Mouse (Mus musculus) monocyte, adult 2 months (primary cell): ENCODE measurements around the gene 4930453N24Rik.

Experiments
- DNase-seq, 2 experiments: peaks; one replicate each; pipeline ENCODE4 v3.0.0; 2022; ENCODE audit warnings: low spot score in 2 of 2, low read depth in 1 of 2

The 4930453N24Rik gene

DNA sequence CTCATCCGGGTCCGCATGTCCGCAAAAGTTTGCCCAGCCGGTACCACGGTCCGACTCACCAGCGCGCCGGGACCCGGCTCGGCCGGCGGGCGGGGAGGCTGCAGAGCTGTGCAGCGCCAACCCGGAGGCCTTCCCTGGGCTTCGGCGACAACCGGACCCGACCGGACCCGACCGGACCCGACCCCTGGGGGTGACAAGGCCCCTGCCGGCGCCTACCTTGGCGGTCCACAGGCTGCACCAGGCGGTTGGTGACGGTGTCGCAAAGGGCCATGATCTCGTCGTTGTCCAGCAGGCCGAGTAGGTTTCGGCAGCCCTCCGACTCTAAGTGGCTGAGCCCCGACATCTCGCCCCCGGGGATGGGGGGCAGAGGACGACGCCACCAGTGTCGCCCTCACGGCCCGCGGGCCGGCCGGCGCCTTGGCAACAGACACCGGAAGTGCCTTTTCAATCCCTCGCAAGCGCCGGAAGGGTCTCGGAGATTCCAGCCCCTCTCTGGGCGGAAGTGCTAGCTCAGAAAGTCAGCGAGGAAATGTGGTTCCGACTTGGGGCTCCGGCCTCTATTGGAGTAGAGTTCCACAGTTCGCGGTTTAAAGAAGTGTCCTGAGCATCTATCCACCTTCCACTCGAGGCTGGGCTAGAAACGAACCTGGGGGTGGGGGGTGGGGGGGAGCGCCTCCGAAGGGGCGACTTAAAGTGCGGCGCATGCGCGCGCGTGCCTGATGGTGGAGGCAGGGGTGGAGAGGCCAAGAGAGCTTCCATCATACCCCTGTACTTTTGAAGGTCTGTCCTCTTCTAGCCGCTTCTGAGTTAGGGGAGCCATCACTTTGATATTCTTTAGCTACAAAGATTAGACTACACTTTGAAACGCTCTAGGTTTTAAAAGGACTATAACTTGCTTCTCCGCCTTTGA is at the start of gene 4930453N24Rik:
4930453N24Rik (minus strand) TSS at position 641 of the 910 bp plus-strand sequence.
- peak; percentile 42 to 71 for DNase-seq

DNA sequence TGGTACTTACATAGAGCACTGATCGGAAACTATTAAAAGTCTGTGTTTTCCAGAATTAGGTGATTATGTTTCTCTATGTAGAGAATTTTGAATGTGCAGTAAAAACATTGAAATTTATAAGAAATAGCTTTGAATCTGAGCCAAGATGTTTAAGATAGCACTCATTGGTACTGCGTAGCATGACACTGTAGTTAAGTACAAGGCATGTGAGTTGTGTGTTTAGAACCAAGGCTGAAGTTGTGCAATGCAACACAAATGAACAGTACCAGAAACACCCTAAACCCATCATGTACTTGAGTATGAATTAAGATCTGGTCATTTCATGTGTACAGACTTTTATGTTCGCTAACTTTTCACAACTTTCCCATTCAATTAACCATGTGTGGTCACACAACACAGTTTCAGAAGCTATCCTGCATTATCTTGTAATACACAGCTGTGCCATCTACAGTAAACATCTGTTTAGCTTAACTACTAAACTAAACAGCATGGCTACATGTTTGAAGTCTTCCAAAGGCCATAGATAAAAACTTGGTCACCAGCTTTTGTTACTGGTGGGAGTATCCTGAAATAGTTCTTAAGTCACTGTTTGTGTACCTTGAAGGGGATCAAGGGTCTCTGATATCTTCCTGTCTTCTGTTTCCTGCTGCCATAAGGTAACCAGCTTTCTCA is 46.3 kb upstream of the 4930453N24Rik start:
- no peak for DNase-seq

DNA sequence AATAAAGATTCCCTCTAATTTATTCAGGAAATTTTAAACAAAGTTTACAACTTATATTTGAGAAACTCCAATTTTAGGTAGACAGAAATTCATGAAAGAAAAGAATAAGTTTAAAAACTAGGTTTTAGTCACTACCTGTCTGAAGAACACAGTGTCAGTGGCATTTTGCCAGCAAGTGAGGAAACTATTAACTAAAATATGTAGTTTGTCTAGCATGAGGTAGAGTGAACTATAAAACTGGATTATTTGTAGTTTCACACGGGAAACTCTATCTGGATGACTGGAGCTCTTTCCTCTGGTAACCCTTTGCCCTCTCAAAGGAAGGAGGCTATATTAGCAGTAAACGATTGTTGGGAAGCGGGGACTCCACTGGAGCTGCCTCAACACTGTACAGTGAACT is 32.1 kb upstream of the 4930453N24Rik start:
- no peak for DNase-seq

DNA sequence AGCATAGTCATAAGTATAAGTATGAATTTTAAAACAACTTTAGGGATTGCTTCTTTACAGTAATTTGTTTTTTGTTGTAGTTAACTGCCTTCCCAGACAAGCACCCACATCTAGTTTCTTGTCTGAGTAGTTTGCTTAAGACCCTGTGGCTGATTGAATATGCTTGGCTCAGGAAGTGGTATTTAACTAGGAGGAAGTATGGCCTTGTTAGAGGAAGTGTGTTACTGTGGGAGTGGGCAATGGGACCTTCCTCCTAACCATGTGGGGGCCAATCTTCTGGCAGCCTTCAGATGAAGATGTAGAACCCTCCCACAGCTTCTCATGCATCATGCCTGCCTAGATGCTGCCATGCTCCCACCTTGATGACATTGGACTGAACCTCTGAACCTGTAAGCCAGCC is 30.7 kb upstream of the 4930453N24Rik start:
- DNase-seq, result peak in 1 of 2 experiments; percentile 1

DNA sequence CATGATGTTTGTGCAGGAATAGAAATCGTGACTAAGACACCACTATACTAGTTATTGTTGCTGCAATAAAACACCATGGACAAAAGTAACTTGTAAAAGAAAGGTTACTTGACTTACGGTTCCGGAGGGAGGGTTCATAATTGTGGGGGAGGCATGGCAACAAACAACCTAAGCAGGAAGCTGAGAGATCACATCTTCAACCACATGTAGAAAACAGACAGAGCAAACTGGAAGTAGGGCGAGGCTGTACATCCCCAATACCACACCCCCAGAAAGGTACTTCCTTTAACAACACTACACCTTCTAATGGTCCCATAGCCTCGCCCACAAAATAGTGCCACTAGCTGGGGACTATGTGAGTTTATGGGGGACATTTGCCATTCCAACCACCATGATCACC is 29.4 kb upstream of the 4930453N24Rik start:
- no peak for DNase-seq

DNA sequence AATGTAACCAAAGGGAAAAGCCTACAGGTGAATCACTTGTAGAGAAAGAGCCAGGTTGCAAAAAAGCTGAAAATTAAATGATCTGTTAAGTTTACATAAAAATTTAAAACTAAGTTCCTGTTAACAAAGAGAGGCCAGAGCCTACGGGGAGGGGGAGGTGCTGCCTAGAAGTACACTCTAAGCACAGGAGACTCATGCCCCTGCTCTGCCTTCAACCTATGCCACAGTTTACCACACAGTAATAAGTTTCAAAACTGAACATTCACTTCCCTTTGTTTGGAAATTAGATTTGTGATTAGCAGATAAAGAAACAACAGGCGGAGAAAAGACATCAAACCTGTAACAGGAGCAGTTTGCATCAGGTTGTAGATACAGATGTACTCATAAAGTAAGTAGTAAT is 23.8 kb upstream of the 4930453N24Rik start:
- DNase-seq, result no peak

DNA sequence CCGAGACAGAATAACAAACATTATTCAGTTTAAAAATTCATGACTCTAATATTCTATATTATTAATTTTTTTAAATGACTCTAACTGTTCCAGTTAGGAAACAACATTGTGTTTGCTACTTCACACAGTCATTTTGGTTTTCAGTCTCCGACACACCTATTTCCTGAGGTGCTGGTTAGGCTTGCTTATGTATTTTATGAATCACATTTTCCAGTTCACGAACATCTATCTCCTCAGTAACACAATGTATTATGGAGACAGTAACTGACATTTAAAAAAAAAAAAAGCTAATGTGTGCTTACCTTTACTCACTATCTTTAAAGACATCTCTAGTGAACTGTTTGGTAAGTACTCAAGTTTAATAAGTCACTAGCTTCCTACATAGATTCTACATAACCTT is 18.7 kb upstream of the 4930453N24Rik start:
- DNase-seq, result no peak

DNA sequence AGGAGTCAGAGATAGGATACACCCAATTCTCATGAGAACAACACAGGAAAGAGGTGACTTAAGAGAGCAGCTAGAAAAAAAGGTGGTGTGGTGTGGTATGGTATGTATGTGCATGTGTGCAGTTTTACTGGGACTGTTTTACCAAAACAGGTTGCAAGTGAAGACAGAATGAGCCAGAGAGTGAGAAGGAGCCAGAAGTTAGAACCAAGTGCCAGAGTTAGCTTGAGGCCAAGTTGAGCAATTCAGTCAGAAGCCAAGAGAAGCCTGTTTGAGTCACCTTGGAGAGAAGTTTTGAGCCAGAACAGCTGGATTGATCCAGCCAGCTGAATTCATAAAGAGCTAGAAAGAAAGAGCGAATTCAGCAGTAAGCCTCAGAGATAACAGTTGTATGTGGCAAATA is 4.6 kb upstream of the 4930453N24Rik start:
- no peak for DNase-seq

DNA sequence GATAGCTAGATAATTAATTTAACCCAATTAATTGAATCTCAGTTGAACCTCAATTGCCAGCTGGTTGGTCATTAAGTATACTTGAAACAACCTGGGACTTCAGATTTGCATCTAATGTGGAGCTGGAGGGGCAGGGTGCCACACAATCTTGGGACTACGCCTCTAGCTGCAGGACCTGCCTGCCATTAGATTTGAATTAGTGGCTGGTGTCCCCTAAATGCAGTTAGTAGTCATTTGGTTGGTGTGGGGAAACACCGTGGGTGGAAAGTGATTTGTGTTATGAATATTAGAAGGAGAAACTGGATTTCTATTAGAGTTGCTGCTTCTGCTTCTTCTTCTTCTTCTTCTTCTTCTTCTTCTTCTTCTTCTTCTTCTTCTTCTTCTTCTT is 464 bp upstream of the 4930453N24Rik start:
- no peak for DNase-seq

DNA sequence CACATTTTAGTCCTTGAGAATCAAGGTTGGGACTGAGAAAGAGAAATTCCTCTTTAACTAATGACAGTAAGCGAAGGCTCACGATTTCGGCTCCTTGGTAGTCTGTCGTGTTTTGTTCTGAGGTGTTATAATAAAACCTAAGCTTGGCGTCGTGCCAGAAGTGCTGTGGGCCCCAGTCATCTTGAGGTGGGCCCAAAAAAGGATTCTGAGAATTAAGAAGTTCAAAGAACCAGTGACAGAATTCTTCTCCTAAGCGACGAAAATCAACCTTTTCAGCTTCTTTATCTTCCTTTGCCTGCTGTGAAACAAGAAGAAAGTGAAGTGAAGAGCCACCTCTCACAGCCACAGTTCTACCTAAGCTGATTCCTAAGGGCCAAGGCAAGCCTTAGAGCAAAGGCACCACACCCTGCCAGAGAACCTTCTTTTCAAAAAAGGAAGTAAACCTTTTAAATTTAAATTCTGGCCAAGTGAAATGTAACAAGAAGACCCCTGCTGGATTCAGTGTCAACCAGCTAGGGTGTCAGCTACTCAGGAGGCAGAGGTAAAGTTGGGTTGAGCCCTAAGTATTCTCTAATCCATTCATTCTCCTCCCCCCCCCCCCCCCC is 4.2 kb downstream of the 4930453N24Rik start:
- DNase-seq, result no peak

DNA sequence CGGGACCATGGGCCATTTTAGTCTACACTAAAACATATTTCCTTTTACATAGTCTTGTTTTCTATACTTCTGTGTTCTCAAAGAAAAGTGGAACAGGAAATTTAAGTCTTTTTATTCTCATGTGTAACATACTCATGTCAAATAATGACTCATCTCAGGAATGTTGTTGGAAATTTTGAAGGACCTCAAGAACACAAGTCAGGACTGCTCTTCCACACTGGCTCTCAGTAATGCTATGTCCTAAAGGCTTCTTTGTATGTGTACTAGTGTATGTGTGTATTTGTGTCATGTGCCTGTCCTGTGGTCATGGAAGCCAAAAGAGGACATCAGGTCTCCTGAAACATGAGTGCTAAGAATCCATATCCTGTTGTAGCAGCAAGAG is 11.7 kb downstream of the 4930453N24Rik start:
- no peak for DNase-seq

DNA sequence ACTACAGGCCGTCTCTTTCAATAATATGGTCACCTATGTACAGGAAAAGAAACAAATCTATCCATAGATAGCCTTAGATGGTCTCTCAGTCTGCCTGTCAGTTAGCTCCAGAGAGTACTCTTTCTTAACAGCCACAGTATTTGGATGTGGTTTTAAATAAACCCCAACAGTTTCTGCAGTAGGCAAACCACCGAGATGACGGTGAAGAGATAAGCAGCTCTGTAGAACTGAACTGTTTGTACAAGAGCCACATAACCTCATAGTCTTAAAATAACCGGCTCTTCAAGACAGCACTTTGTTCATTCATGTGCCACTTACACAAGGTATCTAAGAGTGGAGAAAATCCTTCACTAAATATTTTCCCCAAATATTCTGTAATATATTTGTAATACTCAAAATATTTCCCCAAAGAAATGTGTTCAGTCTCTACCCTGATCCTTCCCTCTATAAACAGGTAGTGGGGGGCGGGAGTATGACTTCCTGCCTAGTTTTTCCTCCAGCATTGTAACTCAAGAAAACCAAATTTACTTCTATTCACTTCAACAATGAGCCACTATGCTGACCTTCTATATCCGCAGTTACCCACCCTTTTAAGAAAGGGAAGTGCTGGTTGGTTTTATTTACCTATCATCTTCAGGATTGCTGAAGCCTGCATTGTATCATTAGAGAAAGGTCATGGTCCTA is 12.3 kb downstream of the 4930453N24Rik start:
- DNase-seq, result no peak

DNA sequence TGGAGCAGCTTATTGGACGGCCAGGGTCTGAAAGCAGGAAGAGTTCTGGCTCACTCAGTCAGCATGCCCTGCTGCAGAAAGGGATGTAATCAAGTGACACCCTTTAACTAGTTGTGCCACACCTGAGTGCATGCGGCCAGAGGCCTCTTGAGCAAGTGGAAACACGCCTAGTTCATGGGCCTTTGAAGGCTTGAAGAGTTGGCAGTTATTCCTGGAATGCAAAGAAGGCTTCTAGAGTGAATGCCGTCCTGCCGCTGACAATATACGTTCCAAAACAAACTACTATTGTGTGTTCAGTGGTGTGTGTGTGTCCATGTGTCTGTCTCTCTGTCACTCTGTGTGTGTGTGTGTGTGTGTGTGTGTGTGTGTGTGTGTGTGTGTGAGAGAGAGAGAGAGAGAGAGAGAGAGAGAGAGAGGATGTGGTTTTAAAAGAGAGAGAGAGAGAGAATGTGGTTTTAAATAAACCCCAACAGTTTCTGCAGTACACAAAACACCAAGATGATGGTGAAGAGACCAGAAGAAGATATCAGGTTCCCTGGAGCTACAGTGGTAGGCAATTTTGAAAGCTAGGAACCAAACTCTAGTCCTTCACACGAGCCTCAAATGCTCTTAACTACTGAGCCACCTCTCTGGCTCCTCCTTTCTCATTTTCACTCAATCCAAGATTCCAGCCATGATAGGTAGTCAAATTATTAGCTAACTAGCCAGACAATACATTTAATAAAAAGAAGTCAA is 13.1 kb downstream of the 4930453N24Rik start:
- no peak for DNase-seq

DNA sequence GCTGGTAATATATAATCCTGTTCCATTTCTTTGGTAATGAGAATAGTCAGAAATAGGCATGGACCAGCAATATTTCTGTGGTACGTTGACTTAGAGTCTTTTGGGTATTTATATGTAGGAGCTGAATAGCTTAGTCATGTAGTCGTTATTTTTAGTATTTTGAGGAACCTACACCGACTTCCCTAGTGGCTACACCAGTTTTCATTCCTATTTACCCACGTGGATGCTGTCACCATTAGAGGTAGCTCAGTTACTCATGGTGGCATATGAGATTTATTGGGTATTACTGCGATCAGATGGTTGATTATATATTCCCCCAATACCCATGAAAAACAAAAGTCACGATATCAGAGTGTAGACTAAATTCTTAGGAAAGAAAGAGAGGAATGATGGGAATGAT is 14.6 kb downstream of the 4930453N24Rik start:
- DNase-seq, result no peak

DNA sequence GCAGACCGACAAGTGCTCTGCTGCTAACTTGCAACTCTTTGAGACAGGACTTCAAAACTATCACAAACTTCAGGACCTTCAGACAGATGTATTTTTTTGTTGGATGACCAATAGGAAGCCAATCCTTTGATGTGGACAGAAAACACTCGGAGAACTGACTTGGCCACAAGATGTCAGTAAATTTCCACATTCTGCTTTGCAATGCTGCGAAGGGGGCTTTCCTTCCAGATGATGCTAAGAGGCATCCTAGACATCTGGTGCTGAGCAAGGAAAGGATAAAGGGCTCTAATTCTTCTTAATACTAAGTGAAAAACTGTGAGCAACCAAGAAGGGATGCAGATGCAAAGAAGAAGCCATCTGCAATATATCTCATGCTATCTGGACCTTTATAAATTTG is 16.2 kb downstream of the 4930453N24Rik start:
- no peak for DNase-seq

DNA sequence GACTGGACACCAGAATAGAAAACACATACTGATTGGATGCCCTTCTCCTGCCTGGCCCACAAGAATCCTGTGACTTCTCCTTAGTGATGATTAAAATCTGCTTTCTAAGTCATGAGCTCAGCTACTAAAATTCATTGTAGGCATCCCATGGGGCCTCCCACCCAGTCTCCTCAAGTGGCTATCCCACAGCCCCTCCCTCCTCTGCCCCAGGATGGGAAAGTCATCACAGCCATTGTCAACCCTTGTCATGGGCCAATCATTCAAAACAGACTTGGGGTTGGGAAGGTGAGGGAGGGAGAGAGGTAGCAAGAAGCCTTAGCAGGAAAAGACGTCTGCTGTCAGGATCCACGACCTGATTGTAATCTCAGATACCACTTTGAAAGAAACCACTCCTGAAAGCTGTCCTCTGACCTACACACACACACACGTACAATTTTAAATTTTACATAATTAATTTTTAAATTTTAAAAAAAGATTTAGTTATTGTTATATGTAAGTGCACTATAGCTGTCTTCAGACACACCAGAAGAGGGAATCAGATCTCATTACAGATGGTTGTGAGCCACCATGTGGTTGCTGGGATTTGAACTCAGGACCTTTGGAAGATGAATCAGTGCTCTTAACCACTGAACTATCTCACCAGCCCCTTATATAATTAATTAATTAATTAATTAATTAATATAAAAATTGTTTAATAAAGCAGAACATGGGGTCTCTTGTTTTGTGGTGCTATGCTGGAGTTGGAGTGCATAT is 16.8 kb downstream of the 4930453N24Rik start:
- no peak for DNase-seq

DNA sequence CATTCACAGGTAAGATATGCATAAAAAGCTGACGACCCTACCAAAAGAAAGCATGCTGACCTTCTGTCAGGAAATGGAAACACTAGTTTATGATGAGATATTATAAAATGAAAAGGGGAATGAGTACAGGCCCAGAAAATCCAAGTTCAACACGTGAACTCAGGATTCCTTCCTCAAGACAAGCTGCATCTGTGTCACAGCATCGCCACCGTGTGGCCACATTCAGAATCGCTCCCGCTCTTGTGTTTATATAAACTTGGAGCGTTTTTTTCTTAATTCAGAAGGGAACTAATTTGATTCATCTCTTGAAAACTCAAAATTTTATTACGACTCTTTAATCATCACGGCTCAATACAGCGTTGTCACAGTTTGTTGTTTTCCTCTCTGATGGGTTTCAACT is 22.7 kb downstream of the 4930453N24Rik start:
- DNase-seq, result peak in 1 of 2 experiments; percentile 22

DNA sequence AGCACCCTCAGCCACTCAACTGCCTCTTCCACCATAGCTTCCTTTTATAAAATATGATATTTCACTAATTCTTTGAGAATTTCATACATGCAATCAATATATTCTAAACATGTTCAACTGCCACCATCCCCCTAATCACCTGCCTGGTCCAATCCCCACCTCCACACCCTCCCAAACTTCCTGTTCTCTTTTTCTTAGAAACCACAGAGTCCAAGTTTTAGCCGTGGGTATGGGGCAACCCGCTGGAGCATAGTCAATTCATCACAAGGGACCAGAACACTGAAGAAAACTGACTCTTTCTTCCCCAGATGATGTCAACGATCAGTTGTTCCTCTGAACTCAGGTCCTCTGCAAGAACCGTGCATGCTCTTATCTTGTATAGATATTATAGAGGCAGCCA is 25.9 kb downstream of the 4930453N24Rik start:
- DNase-seq, result no peak

DNA sequence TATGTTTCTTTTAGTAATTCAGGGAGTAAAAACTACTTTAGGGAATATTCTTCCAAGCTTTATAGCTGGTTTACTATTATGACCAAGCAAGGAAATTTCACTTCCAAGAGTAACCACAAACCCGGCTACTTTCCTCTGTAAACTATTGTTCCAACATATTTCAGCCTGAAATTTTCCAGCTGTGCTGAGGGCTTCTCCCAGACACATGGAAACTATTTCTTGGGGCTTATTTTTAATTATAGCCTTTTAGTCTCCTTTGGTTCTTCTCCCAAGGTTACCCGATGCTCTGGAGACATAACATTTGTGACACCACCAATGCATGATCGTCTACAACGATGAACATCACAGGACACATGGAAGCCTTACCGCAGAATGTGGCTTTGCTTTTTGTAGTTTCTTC is 33.7 kb downstream of the 4930453N24Rik start:
- DNase-seq, result no peak
